Mouse (Mus musculus): ENCODE measurements around the gene Atad5. TPM values are rescaled to one million over a fixed set of nuclear protein-coding genes. Genes with fewer than 3 reads are reported as not detected.

Gene Atad5
- polyA plus RNA-seq, 1 experiment, result 9.4 TPM

DNA sequence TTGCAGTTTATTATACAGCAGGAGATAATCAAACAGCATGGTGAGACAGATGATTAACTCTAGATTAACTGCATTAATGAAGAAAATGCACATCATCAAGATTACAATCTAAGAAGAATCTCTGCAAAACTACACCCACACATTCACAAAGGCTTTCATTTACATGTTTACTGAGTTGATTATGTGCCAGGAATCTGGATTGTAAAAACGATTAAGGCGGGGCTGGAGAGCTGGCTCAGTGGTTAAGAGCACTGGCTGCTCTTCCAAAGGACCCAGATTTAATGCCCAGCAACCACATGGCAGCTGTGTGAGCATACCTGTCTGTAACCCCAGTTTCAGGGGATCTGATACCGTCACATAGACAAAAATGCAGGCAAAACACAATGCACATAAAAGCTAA lies 19.4 kb upstream of the Atad5 start:
- DNase-seq (ENCODE audit: low read depth), result peak; percentile 32
- TF ChIP-seq CTCF (IDR thresholded peaks at IDR 0.05; ENCODE audit: borderline replicate concordance, extremely low read depth, insufficient read depth, insufficient read length), result no peak
- no peak for TF ChIP-seq POLR2A (IDR thresholded peaks at IDR 0.05; ENCODE audit: borderline replicate concordance, extremely low read depth, insufficient read depth, insufficient read length, poor library complexity, severe bottlenecking)

DNA sequence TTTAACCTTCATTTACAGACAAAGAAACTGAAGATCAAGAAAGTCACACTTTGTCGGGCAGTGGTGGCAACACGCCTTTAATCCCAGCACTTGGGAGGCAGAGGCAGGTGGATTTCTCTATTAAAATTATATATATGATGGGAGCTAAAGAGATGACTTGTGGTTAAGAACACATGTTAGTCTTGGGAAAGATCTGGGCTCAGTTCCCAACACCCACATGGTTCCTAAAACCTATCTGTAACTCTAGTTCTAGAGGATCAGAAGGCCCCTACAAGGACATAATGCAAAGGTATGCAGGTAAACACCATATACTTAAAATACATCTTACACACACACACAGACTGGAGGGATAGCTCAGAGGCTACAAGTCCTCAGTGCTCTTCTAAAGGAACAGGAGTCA lies 18.2 kb upstream of the Atad5 start:
- no peak for TF ChIP-seq CTCF (IDR thresholded peaks at IDR 0.05; ENCODE audit: borderline replicate concordance, extremely low read depth, insufficient read depth, insufficient read length)
- TF ChIP-seq POLR2A (IDR thresholded peaks at IDR 0.05; ENCODE audit: borderline replicate concordance, extremely low read depth, insufficient read depth, insufficient read length, poor library complexity, severe bottlenecking), result no peak
- no peak for DNase-seq (ENCODE audit: low read depth)

DNA sequence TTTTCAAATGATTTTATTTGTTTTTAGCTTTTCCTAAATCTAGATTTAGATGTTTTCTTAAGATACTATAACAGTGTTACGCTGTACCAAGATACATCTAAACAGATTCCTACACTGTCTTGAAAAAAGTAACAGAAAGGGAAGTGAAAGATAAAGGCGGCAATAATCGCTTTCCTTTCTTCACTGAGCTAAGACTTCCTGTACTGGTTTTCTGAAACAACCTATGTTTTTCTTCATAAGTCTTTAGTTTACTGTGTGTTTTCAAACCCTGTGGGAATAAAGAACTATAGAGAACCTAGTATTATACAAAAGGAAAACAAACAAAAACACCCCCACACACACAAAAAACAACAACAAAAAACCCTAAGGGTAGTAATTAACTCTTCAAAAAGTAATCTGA lies 16.8 kb upstream of the Atad5 start:
- no peak for DNase-seq (ENCODE audit: low read depth)
- no peak for TF ChIP-seq POLR2A (IDR thresholded peaks at IDR 0.05; ENCODE audit: borderline replicate concordance, extremely low read depth, insufficient read depth, insufficient read length, poor library complexity, severe bottlenecking)
- no peak for TF ChIP-seq CTCF (IDR thresholded peaks at IDR 0.05; ENCODE audit: borderline replicate concordance, extremely low read depth, insufficient read depth, insufficient read length)

DNA sequence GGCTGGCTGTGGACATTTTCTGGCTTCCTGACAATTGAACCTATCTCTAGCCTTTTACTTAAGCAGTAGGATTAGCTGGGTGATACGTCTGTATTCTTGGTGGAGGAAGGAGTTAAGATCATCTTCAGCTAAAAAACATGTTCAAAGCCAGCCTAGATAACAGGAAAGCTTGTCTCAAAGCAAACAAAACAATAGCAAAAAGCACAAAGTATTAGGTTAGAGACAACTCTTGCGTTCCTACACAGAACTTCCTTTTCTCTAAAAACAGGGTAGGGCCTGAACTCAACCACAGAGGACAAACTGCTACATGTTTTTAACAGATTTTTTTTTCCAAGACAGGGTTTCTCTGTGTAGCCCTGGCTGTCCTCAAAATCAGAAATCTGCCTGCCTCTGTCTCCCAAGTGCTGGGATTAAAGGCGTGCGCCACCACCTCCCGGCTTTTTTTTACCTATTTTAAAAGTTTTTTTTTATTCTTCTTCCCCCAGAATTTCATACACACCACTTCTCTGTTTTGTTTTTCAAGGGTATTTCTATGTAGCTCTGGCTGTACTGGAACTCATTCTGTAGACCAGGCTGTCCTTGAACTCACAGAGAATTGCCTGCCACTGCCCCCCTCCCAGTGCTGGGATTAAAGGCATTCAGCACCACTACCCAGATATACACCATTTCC lies 13.5 kb upstream of the Atad5 start:
- TF ChIP-seq POLR2A (IDR thresholded peaks at IDR 0.05; ENCODE audit: borderline replicate concordance, extremely low read depth, insufficient read depth, insufficient read length, poor library complexity, severe bottlenecking), result no peak
- TF ChIP-seq CTCF (IDR thresholded peaks at IDR 0.05; ENCODE audit: borderline replicate concordance, extremely low read depth, insufficient read depth, insufficient read length), result no peak
- no peak for DNase-seq (ENCODE audit: low read depth)

DNA sequence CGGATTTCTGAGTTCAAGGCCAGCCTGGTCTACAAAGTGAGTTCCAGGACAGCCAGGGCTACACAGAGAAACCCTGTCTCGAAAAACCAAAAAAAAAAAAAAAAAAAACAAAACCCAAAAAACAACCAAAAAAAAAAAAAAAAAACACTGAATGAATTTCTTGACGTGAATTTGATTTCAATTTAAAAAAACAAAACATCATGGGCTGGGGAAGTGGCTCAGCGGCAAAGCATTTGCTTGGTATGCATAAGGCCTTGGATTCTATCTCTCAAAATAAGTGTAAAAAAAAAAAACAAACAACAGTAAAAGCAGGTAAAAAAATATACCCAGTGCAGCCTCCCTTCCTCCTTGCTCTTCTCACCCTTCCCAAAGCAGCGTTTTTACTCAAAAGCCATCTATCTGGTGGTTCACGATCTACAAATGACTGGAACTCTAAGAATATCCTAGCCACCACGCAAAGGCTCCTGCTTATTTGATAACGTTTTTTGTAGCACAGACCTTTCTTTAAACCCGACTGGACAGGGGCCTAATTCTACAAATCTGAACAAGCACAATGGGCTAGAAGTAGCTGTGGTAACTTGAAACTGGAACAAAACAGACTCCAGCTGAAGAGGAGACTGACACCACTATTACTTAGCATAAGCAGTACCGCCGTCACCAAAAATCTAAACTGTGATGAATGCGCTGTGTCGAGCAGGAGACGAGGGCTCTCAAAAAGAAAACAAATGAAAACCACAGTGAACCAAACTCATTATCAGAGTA lies 11.2 kb upstream of the Atad5 start:
- peak; percentile 25 for DNase-seq (ENCODE audit: low read depth)
- TF ChIP-seq CTCF (IDR thresholded peaks at IDR 0.05; ENCODE audit: borderline replicate concordance, extremely low read depth, insufficient read depth, insufficient read length), result no peak
- no peak for TF ChIP-seq POLR2A (IDR thresholded peaks at IDR 0.05; ENCODE audit: borderline replicate concordance, extremely low read depth, insufficient read depth, insufficient read length, poor library complexity, severe bottlenecking)

DNA sequence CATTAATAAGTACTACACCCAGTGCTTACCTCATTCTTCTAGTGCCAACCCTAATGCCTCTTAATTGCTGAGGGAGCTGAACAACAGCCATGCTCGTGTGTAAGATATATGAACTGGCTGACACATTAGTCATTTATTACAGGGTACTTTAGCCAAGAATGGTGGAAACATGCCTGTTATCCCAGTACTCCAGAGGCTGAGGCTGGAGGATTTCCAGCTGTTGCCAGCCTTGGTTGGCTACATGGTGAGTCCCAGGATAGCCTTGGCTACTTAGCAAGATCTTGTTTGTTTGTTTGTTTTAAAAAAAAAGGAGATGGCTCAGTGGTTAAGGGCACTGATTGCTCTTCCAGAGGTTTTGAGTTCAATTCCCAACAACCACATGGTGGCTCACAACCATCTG lies 10.4 kb upstream of the Atad5 start:
- no peak for TF ChIP-seq POLR2A (IDR thresholded peaks at IDR 0.05; ENCODE audit: borderline replicate concordance, extremely low read depth, insufficient read depth, insufficient read length, poor library complexity, severe bottlenecking)
- no peak for TF ChIP-seq CTCF (IDR thresholded peaks at IDR 0.05; ENCODE audit: borderline replicate concordance, extremely low read depth, insufficient read depth, insufficient read length)
- peak; percentile 13 for DNase-seq (ENCODE audit: low read depth)

DNA sequence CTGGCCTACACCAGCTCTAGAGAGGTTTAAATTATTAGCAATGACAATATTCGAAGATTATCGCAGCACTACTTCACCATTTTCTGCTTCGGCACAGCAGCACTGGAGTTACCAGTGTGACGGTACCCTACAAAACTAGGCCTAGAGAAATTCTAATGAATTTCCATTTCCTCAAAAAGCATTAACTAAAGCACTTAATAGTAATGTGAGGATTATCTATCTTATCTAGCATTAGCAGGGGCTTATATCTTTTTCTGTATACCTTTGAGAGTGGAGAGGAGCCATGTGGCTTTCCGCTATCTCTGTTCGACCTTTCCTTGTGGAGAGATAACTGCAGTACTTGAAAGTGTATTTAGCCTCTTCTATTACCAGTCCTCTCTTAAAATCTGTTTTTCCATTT lies 9.4 kb upstream of the Atad5 start:
- TF ChIP-seq POLR2A (IDR thresholded peaks at IDR 0.05; ENCODE audit: borderline replicate concordance, extremely low read depth, insufficient read depth, insufficient read length, poor library complexity, severe bottlenecking) (no peak), CTCF (IDR thresholded peaks at IDR 0.05; ENCODE audit: borderline replicate concordance, extremely low read depth, insufficient read depth, insufficient read length) (no peak)
- DNase-seq (ENCODE audit: low read depth), result no peak

DNA sequence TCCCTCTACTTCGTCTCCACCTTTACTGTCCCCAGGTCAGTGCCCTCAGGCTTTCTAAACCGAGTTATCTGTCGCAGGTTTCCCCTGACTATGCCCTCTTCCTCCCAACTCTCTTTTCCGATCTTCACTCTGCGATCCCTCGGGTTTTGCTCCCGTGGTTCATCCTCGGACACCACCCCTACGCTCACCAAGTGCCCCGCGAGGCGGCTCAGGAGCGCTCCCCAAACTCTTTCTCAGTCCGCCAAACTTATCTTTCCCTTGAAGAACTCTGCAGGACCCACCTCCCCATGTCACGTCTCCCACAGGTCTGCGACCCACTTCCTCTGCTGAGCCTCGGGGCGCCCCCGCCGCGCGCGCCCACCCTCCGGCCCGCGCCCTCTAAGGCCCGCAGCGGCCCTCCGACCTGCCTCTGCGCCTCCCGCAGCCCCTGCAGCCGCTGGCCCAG lies 8.8 kb upstream of the Atad5 start:
- DNase-seq (ENCODE audit: low read depth), result no peak

DNA sequence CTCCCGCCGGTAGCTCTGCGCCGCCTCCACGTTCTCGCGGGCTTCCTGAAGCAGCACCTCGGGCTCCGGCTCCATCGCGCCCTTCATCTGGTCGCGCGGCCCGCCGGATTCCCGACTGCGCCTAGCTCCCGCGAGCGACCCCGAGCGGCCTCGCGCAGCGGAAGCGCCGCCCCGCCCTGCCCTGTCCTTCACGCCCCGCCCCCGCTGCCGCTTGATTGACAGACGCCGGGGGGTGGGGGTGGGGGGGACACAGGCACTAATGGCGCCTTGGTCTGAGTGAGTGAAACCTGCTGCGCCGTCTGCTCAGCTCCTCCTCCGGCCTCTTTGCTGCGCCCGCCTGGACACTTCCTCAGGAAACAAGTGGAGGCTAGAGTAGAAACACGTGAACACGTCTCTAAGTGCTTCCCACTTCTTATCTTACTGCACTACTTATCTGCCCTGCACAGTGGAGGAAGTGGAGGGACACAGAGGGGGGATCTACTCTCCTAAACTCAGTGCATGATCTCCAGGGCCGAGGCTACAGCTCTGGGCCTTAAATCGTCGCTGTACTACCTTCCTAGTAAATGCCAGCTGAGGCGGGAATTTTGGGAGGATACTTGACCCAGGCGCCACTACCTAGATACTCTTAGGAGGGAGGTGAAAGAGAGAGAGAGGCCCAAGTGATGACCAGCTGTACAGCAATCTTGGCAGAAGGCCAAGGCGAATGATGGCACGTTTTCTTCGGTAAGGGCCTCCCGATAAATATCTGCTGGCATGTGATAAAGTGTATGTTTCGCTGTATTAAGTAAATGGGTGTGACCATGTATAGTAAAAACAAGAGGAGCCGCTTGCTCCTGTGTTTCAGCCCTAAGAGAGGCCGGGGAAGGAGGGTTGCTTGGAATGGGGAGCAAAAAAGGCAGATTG lies 8.1 kb upstream of the Atad5 start, which contains the start of gene Crlf3:
Gene Crlf3, minus strand, starts transcription at position 166 of the 903 bp plus-strand sequence.
- peak; percentile 95 for DNase-seq (ENCODE audit: low read depth)
- TF ChIP-seq POLR2A (IDR thresholded peaks at IDR 0.05; ENCODE audit: borderline replicate concordance, extremely low read depth, insufficient read depth, insufficient read length, poor library complexity, severe bottlenecking) (peak; percentile 92), CTCF (IDR thresholded peaks at IDR 0.05; ENCODE audit: borderline replicate concordance, extremely low read depth, insufficient read depth, insufficient read length) (0 out of 2 replicates have a peak, but pooled peaks have one; percentile 2)

More for the DNA sequence above, 8.8 kb upstream of the Atad5 start:
- TF ChIP-seq CTCF (IDR thresholded peaks at IDR 0.05; ENCODE audit: borderline replicate concordance, extremely low read depth, insufficient read depth, insufficient read length) (no peak), POLR2A (IDR thresholded peaks at IDR 0.05; ENCODE audit: borderline replicate concordance, extremely low read depth, insufficient read depth, insufficient read length, poor library complexity, severe bottlenecking) (no peak)

DNA sequence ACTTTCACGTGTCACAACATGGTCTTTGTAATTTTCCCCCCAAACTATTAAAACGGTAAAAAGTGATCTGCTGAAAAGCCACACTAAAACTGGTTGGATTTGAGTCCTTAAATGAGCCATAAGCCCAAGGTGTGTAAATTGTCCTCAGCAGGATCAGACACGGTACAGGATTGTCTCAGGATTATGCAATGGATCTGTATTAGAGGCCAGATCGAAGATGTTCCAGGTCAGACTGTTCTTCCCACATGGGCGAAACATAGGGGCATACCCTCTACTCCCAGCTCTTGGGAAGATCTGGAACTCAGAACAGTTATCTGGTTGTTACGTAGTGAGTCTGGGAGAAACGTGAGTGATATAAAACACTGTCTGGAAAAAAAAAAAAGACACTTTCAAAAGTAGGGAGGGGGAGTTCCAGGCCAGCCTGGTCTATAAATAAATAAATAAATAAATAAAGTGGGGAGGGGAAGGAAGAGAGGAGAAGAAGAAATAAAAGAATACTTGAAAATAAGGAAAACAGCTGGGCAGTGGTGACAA lies 7.3 kb upstream of the Atad5 start:
- TF ChIP-seq POLR2A (IDR thresholded peaks at IDR 0.05; ENCODE audit: borderline replicate concordance, extremely low read depth, insufficient read depth, insufficient read length, poor library complexity, severe bottlenecking) (no peak), CTCF (IDR thresholded peaks at IDR 0.05; ENCODE audit: borderline replicate concordance, extremely low read depth, insufficient read depth, insufficient read length) (no peak)
- DNase-seq (ENCODE audit: low read depth), result no peak
